Mouse (Mus musculus): Measurements from ENCODE around the gene 9530003J23Rik. TPM values are rescaled to one million over a fixed set of nuclear protein-coding genes. Genes with fewer than 3 reads are reported as not detected.

The 9530003J23Rik gene
- total and polyA plus RNA-seq, 2 experiments from 2014 or later, result not detected

- 2% methylated on average over 63 of the region's 63 CpGs for WGBS
Observed at GRCm38 (mm10) chr10:117224102-117224990, 14.2 kb downstream of the 9530003J23Rik start, which contains the start of gene Yeats4. TSS of gene Yeats4 (minus strand) at chr10:117224507.

GRCm38 (mm10) chr10:117223758-117224101 is 14.8 kb downstream of the 9530003J23Rik start:
- Histone ChIP-seq H3K9me3 (ENCODE audit: low read length) (no peaks in the 10 kb centered on the region), H3K27me3 (ENCODE audit: insufficient read depth, low read length) (no peaks in the 10 kb centered on the region), H3K9ac (replicated peaks; ENCODE audit: low read length) (peak overlapping the region; percentile 97), H3K4me2 (ENCODE audit: low read depth, low read length) (peak overlapping the region; percentile 94), H3K36me3 (ENCODE audit: insufficient read depth, low read length) (peaks cover 14% of the 10 kb centered on the region; the same call in 1 of the 2 replicates), H3K27ac (peak overlapping the region; percentile 100), H3K4me3 (ENCODE audit: low read length) (peak overlapping the region; percentile 82), H3K4me1 (ENCODE audit: insufficient read depth, low read length) (0 out of 2 replicates have a peak, but pooled peaks cover 14% of the 10 kb centered on the region)
- 0% methylated on average over 9 of the region's 9 CpGs for WGBS
- DNase-seq (ENCODE audit: low spot score) (no peak), ATAC-seq (no peak; the same call in 1 of the 2 replicates)
- TF ChIP-seq CTCF (IDR thresholded peaks at IDR 0.05; ENCODE audit: low read depth), result no peak

More at GRCm38 (mm10) chr10:117224102-117224990, 14.2 kb downstream of the 9530003J23Rik start, which contains the start of gene Yeats4:
- ATAC-seq (peak; percentile 96), DNase-seq (ENCODE audit: low spot score) (peak; percentile 96)
- TF ChIP-seq CTCF (IDR thresholded peaks at IDR 0.05; ENCODE audit: low read depth), result no peak
- peak within 1 kb of the TSS; percentile 94 for H3K4me2 ChIP-seq (ENCODE audit: low read depth, low read length)
- H3K9me3 ChIP-seq (ENCODE audit: low read length), result no peaks in the 10 kb centered on the region
- H3K9ac ChIP-seq (replicated peaks; ENCODE audit: low read length), result peak within 1 kb of the TSS; percentile 97
- H3K4me1 ChIP-seq (ENCODE audit: insufficient read depth, low read length), result 0 out of 2 replicates have a peak, but pooled peaks cover 14% of the 10 kb centered on the region
- peaks cover 14% of the 10 kb centered on the region; the same call in 1 of the 2 replicates for H3K36me3 ChIP-seq (ENCODE audit: insufficient read depth, low read length)
- peak within 1 kb of the TSS; percentile 100 for H3K27ac ChIP-seq
- H3K4me3 ChIP-seq (ENCODE audit: low read length), result peak within 1 kb of the TSS; percentile 82
- no peaks in the 10 kb centered on the region for H3K27me3 ChIP-seq (ENCODE audit: insufficient read depth, low read length)

- H3K4me2 ChIP-seq (ENCODE audit: low read depth, low read length), result peak overlapping the region; percentile 94
- no peaks in the 10 kb centered on the region for H3K27me3 ChIP-seq (ENCODE audit: insufficient read depth, low read length)
- TF ChIP-seq CTCF (IDR thresholded peaks at IDR 0.05; ENCODE audit: low read depth), result no peak
- no peak overlapping the region for H3K4me3 ChIP-seq (ENCODE audit: low read length)
- H3K36me3 ChIP-seq (ENCODE audit: insufficient read depth, low read length), result peaks cover 22% of the 10 kb centered on the region; the same call in 1 of the 2 replicates
- DNase-seq (ENCODE audit: low spot score), result no peak
- H3K9ac ChIP-seq (replicated peaks; ENCODE audit: low read length), result peak overlapping the region; percentile 97; the same call in 1 of the 2 replicates
- ATAC-seq, result no peak
- H3K9me3 ChIP-seq (ENCODE audit: low read length), result no peaks in the 10 kb centered on the region
- 56% methylated on average over 3 of the region's 3 CpGs for WGBS
- no peak overlapping the region for H3K27ac ChIP-seq
- 0 out of 2 replicates have a peak, but pooled peaks cover 14% of the 10 kb centered on the region for H3K4me1 ChIP-seq (ENCODE audit: insufficient read depth, low read length)
Observed at GRCm38 (mm10) chr10:117222821-117223220, 15.7 kb downstream of the 9530003J23Rik start.

- peaks cover 51% of the 10 kb centered on the region for H3K36me3 ChIP-seq (ENCODE audit: insufficient read depth, low read length)
- no peak overlapping the region for H3K9ac ChIP-seq (replicated peaks; ENCODE audit: low read length)
- 96% methylated on average over 8 of the region's 8 CpGs for WGBS
Observed at GRCm38 (mm10) chr10:117218351-117218750, 20.2 kb downstream of the 9530003J23Rik start.

GRCm38 (mm10) chr10:117217246-117217840 is 21.2 kb downstream of the 9530003J23Rik start:
- Histone ChIP-seq H3K27me3 (ENCODE audit: insufficient read depth, low read length) (no peaks in the 10 kb centered on the region), H3K4me1 (ENCODE audit: insufficient read depth, low read length) (0 out of 2 replicates have a peak, but pooled peaks cover under 1% of the 10 kb centered on the region), H3K4me3 (ENCODE audit: low read length) (no peak overlapping the region), H3K9me3 (ENCODE audit: low read length) (no peaks in the 10 kb centered on the region), H3K9ac (replicated peaks; ENCODE audit: low read length) (no peak overlapping the region), H3K36me3 (ENCODE audit: insufficient read depth, low read length) (peaks cover 51% of the 10 kb centered on the region), H3K27ac (no peak overlapping the region), H3K4me2 (ENCODE audit: low read depth, low read length) (no peak overlapping the region)
- no peak for TF ChIP-seq CTCF (IDR thresholded peaks at IDR 0.05; ENCODE audit: low read depth)
- DNase-seq (ENCODE audit: low spot score), result no peak
- ATAC-seq, result no peak
- 84% methylated on average over 20 of the region's 20 CpGs for WGBS

More at GRCm38 (mm10) chr10:117218351-117218750, 20.2 kb downstream of the 9530003J23Rik start:
- ATAC-seq, result no peak
- no peak overlapping the region for H3K4me2 ChIP-seq (ENCODE audit: low read depth, low read length)
- H3K9me3 ChIP-seq (ENCODE audit: low read length), result no peaks in the 10 kb centered on the region
- no peak for DNase-seq (ENCODE audit: low spot score)
- 0 out of 2 replicates have a peak, but pooled peaks cover 9% of the 10 kb centered on the region for H3K4me1 ChIP-seq (ENCODE audit: insufficient read depth, low read length)
- H3K4me3 ChIP-seq (ENCODE audit: low read length), result no peak overlapping the region
- no peak for TF ChIP-seq CTCF (IDR thresholded peaks at IDR 0.05; ENCODE audit: low read depth)
- H3K27me3 ChIP-seq (ENCODE audit: insufficient read depth, low read length), result no peaks in the 10 kb centered on the region
- H3K27ac ChIP-seq, result no peak overlapping the region

GRCm38 (mm10) chr10:117216793-117217192 is 21.7 kb downstream of the 9530003J23Rik start:
- H3K4me1 ChIP-seq (ENCODE audit: insufficient read depth, low read length), result no peaks in the 10 kb centered on the region
- ATAC-seq (0 out of 2 replicates have a peak, but pooled peaks have one; percentile 30), DNase-seq (ENCODE audit: low spot score) (peak; percentile 68)
- TF ChIP-seq CTCF (IDR thresholded peaks at IDR 0.05; ENCODE audit: low read depth), result peak; percentile 88
- H3K27me3 ChIP-seq (ENCODE audit: insufficient read depth, low read length), result no peaks in the 10 kb centered on the region
- no peak overlapping the region for H3K27ac ChIP-seq
- H3K4me2 ChIP-seq (ENCODE audit: low read depth, low read length), result no peak overlapping the region
- no peak overlapping the region for H3K9ac ChIP-seq (replicated peaks; ENCODE audit: low read length)
- 69% methylated on average over 5 of the region's 5 CpGs for WGBS
- no peaks in the 10 kb centered on the region for H3K9me3 ChIP-seq (ENCODE audit: low read length)
- peaks cover 51% of the 10 kb centered on the region for H3K36me3 ChIP-seq (ENCODE audit: insufficient read depth, low read length)
- no peak overlapping the region for H3K4me3 ChIP-seq (ENCODE audit: low read length)

Data from hindbrain, postnatal 0 days (tissue).